Mouse (Mus musculus): ENCODE measurements around the gene Lmbr1l. TPM values are rescaled to one million over a fixed set of nuclear protein-coding genes. Genes with fewer than 3 reads are reported as not detected.

Lmbr1l gene
- total and polyA plus RNA-seq, 2 experiments from 2014 or later = 20.9 to 51.0 TPM

DNA sequence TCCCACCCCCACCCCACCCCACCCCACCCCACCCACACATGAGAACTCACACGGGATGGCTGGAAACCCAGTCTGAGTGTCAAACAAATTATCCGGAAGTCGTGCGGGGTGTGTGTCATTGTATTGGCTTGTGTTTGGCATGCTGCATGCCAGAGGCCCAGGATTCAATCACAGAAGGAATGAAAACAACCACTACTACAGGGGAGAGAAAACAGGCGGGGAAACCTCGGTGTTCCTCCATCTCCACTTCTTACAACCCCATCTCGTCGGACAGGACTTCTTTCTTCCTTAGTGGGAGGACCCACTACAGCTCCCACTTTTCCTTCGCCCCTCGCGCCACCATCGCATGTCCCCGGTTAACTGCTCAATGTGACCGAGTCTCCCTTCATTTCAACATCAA, 940 bp downstream of the Lmbr1l start:
- H3K4me2 ChIP-seq (ENCODE audit: low read depth, low read length) = peak overlapping the region; percentile 86
- H3K4me1 ChIP-seq (ENCODE audit: insufficient read depth, low read length) = peaks cover 9% of the 10 kb centered on the region
- peak overlapping the region; percentile 95 for H3K27ac ChIP-seq
- TF ChIP-seq CTCF (IDR thresholded peaks at IDR 0.05; ENCODE audit: low read depth) = no peak
- WGBS = under 1% methylated on average over 14 of the region's 14 CpGs
- no peak for ATAC-seq
- no peaks in the 10 kb centered on the region for H3K9me3 ChIP-seq (ENCODE audit: low read length)
- peaks cover 16% of the 10 kb centered on the region for H3K36me3 ChIP-seq (ENCODE audit: insufficient read depth, low read length)
- DNase-seq (ENCODE audit: low spot score) = no peak
- H3K27me3 ChIP-seq (ENCODE audit: insufficient read depth, low read length) = no peaks in the 10 kb centered on the region
- H3K9ac ChIP-seq (replicated peaks; ENCODE audit: low read length) = peak overlapping the region; percentile 86
- peak overlapping the region; percentile 93 for H3K4me3 ChIP-seq (ENCODE audit: low read length)

DNA sequence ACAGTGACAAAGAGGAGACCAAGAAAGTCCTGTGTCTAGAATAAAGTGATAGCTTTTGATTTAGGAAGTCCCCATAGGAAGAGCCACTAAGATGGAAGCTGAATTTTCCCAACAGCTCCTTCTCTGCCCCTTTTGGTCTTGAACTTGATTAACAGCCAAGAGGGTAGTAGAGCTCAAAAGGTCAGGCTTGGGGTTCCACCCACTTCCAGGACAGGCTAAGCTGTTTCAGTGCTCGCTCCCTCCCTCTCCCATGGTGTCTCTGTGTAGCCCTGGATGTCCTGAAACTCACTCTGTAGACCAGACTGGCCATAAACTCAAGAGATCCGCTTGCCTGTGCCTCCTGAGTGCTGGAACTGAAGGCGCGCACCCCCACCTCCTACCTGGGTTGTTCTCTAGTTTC, 2.0 kb downstream of the Lmbr1l start:
- no peaks in the 10 kb centered on the region for H3K9me3 ChIP-seq (ENCODE audit: low read length)
- H3K27ac ChIP-seq = no peak overlapping the region
- peaks cover 26% of the 10 kb centered on the region for H3K36me3 ChIP-seq (ENCODE audit: insufficient read depth, low read length)
- H3K9ac ChIP-seq (replicated peaks; ENCODE audit: low read length) = no peak overlapping the region
- ATAC-seq (no peak), DNase-seq (ENCODE audit: low spot score) (no peak)
- no peak overlapping the region for H3K4me3 ChIP-seq (ENCODE audit: low read length)
- WGBS = 91% methylated on average over 4 of the region's 4 CpGs
- H3K4me1 ChIP-seq (ENCODE audit: insufficient read depth, low read length) = peaks cover 9% of the 10 kb centered on the region
- no peaks in the 10 kb centered on the region for H3K27me3 ChIP-seq (ENCODE audit: insufficient read depth, low read length)
- H3K4me2 ChIP-seq (ENCODE audit: low read depth, low read length) = peak overlapping the region; percentile 86
- no peak for TF ChIP-seq CTCF (IDR thresholded peaks at IDR 0.05; ENCODE audit: low read depth)

DNA sequence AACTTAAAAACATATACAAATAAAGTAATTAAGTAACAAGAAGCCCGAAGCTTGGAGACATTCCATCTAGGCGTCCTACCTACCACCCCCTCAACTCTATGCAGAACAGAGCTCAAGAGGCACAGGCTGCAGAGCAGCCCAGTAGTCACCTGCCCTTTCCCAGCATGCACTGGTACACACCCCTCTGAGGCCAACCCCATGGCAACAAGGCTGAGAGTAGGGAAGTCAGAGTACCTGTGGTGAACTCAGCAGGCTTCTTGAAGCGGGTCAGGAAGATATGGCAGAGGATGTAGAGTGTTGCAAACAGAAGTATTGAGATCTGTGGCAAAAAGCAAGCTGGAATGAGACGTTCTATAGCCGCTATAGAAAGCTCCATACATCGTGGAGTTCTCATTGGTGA, 3.1 kb downstream of the Lmbr1l start:
- H3K9me3 ChIP-seq (ENCODE audit: low read length) = no peaks in the 10 kb centered on the region
- ATAC-seq = no peak
- peaks cover 9% of the 10 kb centered on the region for H3K4me1 ChIP-seq (ENCODE audit: insufficient read depth, low read length)
- DNase-seq (ENCODE audit: low spot score) = no peak
- no peak overlapping the region for H3K4me3 ChIP-seq (ENCODE audit: low read length)
- H3K27me3 ChIP-seq (ENCODE audit: insufficient read depth, low read length) = no peaks in the 10 kb centered on the region
- no peak overlapping the region for H3K27ac ChIP-seq
- no peak for TF ChIP-seq CTCF (IDR thresholded peaks at IDR 0.05; ENCODE audit: low read depth)
- 89% methylated on average over 6 of the region's 6 CpGs for WGBS
- no peak overlapping the region for H3K4me2 ChIP-seq (ENCODE audit: low read depth, low read length)
- peaks cover 32% of the 10 kb centered on the region for H3K36me3 ChIP-seq (ENCODE audit: insufficient read depth, low read length)
- no peak overlapping the region for H3K9ac ChIP-seq (replicated peaks; ENCODE audit: low read length)

DNA sequence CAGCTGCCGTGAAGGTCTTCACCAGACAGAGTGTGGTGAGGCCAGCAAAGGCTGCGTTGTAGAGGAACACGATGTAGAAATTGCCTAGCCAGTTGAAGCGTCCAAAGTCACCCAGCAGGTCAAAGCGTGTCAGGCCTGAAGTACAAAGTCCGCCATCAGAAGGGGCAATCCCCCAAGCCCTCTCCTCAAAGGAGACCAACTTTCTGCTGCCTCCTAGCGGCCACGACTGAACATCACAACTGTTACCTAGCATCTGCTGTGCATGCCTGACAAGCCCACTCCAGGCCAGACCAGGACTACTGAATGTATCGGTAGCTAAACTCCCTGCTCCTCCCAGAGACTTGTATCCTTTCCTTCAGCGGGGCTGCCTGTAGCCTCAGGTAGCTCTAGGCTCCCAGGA, 13.3 kb downstream of the Lmbr1l start:
- H3K4me3 ChIP-seq (ENCODE audit: low read length) = no peak overlapping the region
- ATAC-seq = 0 out of 2 replicates have a peak, but pooled peaks have one; percentile 29
- H3K4me2 ChIP-seq (ENCODE audit: low read depth, low read length) = no peak overlapping the region
- no peak overlapping the region for H3K27ac ChIP-seq
- no peaks in the 10 kb centered on the region for H3K27me3 ChIP-seq (ENCODE audit: insufficient read depth, low read length)
- WGBS = 26% methylated on average over 10 of the region's 10 CpGs
- H3K9ac ChIP-seq (replicated peaks; ENCODE audit: low read length) = no peak overlapping the region
- H3K36me3 ChIP-seq (ENCODE audit: insufficient read depth, low read length) = peaks cover 27% of the 10 kb centered on the region
- no peaks in the 10 kb centered on the region for H3K4me1 ChIP-seq (ENCODE audit: insufficient read depth, low read length)
- peak; percentile 84 for TF ChIP-seq CTCF (IDR thresholded peaks at IDR 0.05; ENCODE audit: low read depth)
- peak; percentile 71 for DNase-seq (ENCODE audit: low spot score)
- H3K9me3 ChIP-seq (ENCODE audit: low read length) = no peaks in the 10 kb centered on the region

DNA sequence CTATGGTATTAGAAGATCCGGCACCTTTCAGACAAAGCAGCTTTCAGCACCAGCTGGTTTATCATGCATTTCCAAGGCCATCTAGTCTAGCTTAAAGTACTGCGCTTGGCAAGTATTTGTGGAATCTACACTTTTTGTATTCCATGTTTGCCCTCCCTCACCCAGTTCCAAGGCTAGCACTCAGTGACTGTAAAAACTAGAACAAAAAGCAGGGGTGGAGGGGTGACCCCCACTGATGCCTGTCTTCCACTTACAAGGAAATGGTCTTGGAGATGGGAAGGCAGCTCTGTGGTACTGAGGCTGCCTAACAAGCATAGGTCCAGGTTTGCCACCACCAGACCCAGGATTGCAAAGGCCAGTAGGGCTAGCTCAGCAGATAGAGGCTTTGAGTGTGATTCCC, 15.4 kb downstream of the Lmbr1l start:
- Histone ChIP-seq H3K9me3 (ENCODE audit: low read length) (no peaks in the 10 kb centered on the region), H3K9ac (replicated peaks; ENCODE audit: low read length) (no peak overlapping the region), H3K4me3 (ENCODE audit: low read length) (no peak overlapping the region), H3K27ac (no peak overlapping the region), H3K4me2 (ENCODE audit: low read depth, low read length) (no peak overlapping the region), H3K4me1 (ENCODE audit: insufficient read depth, low read length) (peaks cover 8% of the 10 kb centered on the region), H3K36me3 (ENCODE audit: insufficient read depth, low read length) (peaks cover 10% of the 10 kb centered on the region; the same call in 1 of the 2 replicates), H3K27me3 (ENCODE audit: insufficient read depth, low read length) (peaks cover 18% of the 10 kb centered on the region)
- ATAC-seq (no peak), DNase-seq (ENCODE audit: low spot score) (no peak)
- 83% methylated on average over 2 of the region's 2 CpGs for WGBS
- no peak for TF ChIP-seq CTCF (IDR thresholded peaks at IDR 0.05; ENCODE audit: low read depth)

DNA sequence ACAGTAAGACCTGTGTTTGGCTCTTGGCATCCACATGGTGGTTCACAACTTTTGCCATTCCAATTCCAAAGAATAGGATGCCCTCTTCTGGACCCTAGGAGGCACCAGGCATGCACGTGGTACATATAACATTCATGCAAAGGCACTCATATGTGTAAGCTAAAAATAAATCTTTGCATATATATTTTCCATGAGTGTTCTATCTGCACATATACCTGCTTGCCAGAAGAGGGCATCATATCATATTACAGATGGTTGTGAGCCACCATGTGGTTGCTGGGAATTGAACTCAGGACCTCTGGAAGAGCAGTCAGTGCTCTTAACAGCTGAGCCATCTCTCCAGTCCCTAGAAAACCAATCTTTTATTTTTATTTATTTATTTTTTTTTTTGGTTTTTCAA, 16.5 kb downstream of the Lmbr1l start:
- H3K4me2 ChIP-seq (ENCODE audit: low read depth, low read length) = no peak overlapping the region
- no peak for DNase-seq (ENCODE audit: low spot score)
- WGBS = 54% methylated on average over 1 of the region's 1 CpGs

DNA sequence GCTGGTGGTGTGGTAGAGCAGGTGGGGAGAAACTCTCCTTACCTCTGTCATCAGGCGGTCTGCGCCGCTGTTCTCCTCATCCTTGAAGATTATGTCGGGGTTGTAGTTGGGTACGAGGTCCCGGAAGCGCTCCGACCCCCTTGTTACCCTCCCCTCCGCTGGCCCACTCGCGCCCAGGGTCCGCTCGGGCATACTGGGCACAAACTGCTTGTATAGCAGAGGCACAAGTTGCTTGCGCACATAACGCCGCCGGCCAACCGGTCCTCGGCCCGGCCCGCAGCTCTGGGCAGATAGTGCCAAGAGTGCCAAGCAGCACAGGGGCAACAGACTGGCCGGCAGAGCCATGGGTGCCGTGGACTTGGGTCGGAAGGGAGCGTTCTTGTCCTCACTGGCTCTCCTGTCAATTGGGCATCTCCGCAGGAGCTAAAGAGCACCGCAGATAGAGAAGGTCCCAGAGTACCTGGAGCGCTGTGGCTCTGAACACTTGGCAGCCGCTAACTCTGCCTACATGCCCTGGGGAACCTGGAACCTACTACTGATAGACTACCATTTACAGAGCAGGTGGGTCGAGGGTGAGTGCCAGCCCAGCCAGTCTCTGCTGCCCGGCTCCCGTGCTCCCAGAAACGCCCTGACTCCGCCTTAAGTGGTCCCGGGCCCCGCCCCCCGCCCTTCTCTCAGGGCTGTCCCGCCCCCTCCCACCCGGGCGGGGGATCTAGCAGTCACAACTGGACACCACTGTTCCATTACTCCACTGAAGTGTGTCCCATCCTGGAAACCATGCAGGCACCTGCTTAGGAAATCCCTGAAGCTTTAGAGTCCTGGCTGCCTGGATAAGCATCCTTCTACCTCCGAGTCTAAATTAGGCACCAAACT, 19.9 kb downstream of the Lmbr1l start, which contains the start of gene Dhh:
TSS of gene Dhh (minus strand) at position 613 of the 873 bp plus-strand sequence.
- Histone ChIP-seq H3K9me3 (ENCODE audit: low read length) (no peaks in the 10 kb centered on the region), H3K4me2 (ENCODE audit: low read depth, low read length) (peak within 1 kb of the TSS; percentile 48), H3K9ac (replicated peaks; ENCODE audit: low read length) (no peak within 1 kb of the TSS; the same call in 1 of the 2 replicates), H3K36me3 (ENCODE audit: insufficient read depth, low read length) (no peaks in the 10 kb centered on the region), H3K4me1 (ENCODE audit: insufficient read depth, low read length) (peaks cover 29% of the 10 kb centered on the region), H3K4me3 (ENCODE audit: low read length) (peak within 1 kb of the TSS; percentile 20), H3K27ac (no peak within 1 kb of the TSS), H3K27me3 (ENCODE audit: insufficient read depth, low read length) (peaks cover 60% of the 10 kb centered on the region)
- under 1% methylated on average over 41 of the region's 41 CpGs for whole genome bisulfite sequencing
- ATAC-seq = no peak
- no peak for TF ChIP-seq CTCF (IDR thresholded peaks at IDR 0.05; ENCODE audit: low read depth)
- DNase-seq (ENCODE audit: low spot score) = peak; percentile 18

More for the DNA sequence above, 16.5 kb downstream of the Lmbr1l start:
- 0 out of 2 replicates have a peak, but pooled peaks have one; percentile 9 for TF ChIP-seq CTCF (IDR thresholded peaks at IDR 0.05; ENCODE audit: low read depth)
- peaks cover 8% of the 10 kb centered on the region for H3K4me1 ChIP-seq (ENCODE audit: insufficient read depth, low read length)
- H3K4me3 ChIP-seq (ENCODE audit: low read length) = no peak overlapping the region
- no peak overlapping the region for H3K9ac ChIP-seq (replicated peaks; ENCODE audit: low read length)
- ATAC-seq = no peak
- H3K27ac ChIP-seq = no peak overlapping the region
- no peaks in the 10 kb centered on the region for H3K9me3 ChIP-seq (ENCODE audit: low read length)
- H3K27me3 ChIP-seq (ENCODE audit: insufficient read depth, low read length) = peaks cover 29% of the 10 kb centered on the region
- H3K36me3 ChIP-seq (ENCODE audit: insufficient read depth, low read length) = 0 out of 2 replicates have a peak, but pooled peaks cover 10% of the 10 kb centered on the region
